ENCODE assay signal across 18 mouse cellular contexts in genomic region chr15:16661226-16661625, GRCm38 (mm10).
"Had no signal": no experiment of that assay in that cellular context is flagged by ENCODE, and none has a peak within 500 bp of the region (broad histone marks: within the 10 kb centered on the region; RNA-seq: fewer than 3 reads in every experiment).

No protein-coding gene starts in this region.

- H3K9ac ChIP-seq: lung, embryonic 14.5 days; midbrain, embryonic 12.5 days; neural tube, embryonic 13.5 days; neural tube, embryonic 15.5 days had no signal

- H3K4me2 ChIP-seq: lung, embryonic 14.5 days; midbrain, embryonic 12.5 days; neural tube, embryonic 13.5 days; neural tube, embryonic 15.5 days had no signal

- H3K4me3 ChIP-seq: midbrain, embryonic 12.5 days; myocyte; neural tube, embryonic 13.5 days; neural tube, embryonic 15.5 days had no signal

- H3K27ac ChIP-seq: midbrain, embryonic 12.5 days; neural tube, embryonic 13.5 days; neural tube, embryonic 15.5 days had no signal

- ATAC-seq: midbrain, embryonic 16.5 days had no signal

- H3K4me1 ChIP-seq: midbrain, embryonic 12.5 days; neural tube, embryonic 13.5 days; neural tube, embryonic 15.5 days had no signal

- DNase-seq: lung, adult 18-20 months; lung, embryonic 14.5 days; lung, postnatal 10 days; lung, postnatal 4 days; midbrain, embryonic 14.5 days; retina, postnatal 1 day; right cerebral cortex, adult 18-20 months; right cerebral cortex, postnatal 25 days; right cerebral cortex, postnatal 4 days; spleen, adult 18-20 months; thymus, adult 18-20 months; thymus, postnatal 14 days; thymus, postnatal 36 days had no signal

- H3K36me3 ChIP-seq: midbrain, embryonic 12.5 days; neural tube, embryonic 13.5 days; neural tube, embryonic 15.5 days had no signal

- H3K27me3 ChIP-seq: midbrain, embryonic 12.5 days; neural tube, embryonic 13.5 days; neural tube, embryonic 15.5 days had no signal

- H3K9me3 ChIP-seq: midbrain, embryonic 12.5 days; neural tube, embryonic 13.5 days; neural tube, embryonic 15.5 days had no signal
